Mouse (Mus musculus): Measurements from ENCODE around the gene Tgfbr2. TPM values are rescaled to one million over a fixed set of nuclear protein-coding genes. Genes with fewer than 3 reads are reported as not detected.

Tgfbr2 gene
- polyA plus RNA-seq, 1 experiment from 2014 or later, result 6.9 TPM

DNA sequence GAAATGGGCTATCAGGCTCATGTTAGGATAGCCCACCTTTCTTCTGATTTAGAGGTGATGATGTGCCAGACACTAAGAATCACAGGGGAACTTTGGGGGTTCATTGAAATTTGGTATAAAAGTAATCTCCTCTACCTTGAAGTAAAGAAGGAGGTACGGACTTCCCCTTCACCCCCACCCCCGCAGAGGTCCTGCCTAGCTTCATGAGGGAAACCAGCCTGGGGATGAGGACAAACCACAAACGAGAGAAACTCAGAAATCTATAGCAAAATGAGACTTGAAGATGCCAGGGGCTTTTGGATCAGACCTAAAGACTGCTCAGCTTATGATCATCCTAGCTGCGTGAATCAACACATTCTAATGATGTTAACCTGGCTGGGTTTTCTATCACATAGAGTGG, 14.7 kb upstream of the Tgfbr2 start:
- Histone ChIP-seq H3K9ac (no peak overlapping the region), H3K36me3 (no peaks in the 10 kb centered on the region), H3K27ac (no peak overlapping the region), H3K9me3 (replicated peaks) (no peaks in the 10 kb centered on the region), H3K4me1 (peaks cover 17% of the 10 kb centered on the region), H3K4me2 (no peak overlapping the region), H3K4me3 (no peak overlapping the region), H3K27me3 (replicated peaks) (no peaks in the 10 kb centered on the region)
- no peak for ATAC-seq
- WGBS (ENCODE audit: insufficient replicate concordance), result 57% methylated on average over 4 of the region's 4 CpGs

DNA sequence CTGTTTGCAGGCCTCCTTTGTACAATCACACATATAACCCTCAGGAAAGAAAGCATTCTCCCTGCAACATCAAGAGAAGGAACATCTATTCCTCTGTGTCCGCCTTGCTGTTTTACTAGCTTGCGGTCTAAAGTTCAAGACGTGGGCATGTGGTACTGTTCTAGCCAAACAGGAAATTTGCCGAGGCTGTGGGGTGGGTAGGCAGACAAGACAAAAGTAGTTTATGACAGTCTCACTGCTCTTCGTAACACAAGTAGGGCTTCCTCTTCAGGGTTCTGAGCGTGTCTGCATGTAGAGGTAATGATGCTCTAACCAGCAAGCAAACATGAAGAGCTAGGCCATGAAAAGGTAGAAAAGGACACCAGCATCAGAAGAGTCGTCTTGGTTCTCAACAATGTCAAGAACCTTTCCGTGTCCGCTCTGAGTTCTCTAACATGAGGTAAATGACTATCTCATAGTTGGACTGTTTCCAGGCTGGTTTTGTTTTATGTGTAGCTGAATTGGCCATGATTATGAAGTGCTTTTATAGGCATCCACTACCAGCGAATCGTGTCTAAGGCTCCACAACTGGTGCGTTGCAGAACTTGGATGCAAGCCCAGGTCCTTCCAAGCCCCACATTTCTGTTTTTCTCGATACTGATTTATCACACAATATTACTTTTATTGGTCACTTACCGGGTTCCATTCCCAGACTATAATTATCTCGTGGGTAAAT, 13.9 kb upstream of the Tgfbr2 start:
- ATAC-seq, result no peak
- 71% methylated on average over 15 of the region's 15 CpGs for WGBS (ENCODE audit: insufficient replicate concordance)

DNA sequence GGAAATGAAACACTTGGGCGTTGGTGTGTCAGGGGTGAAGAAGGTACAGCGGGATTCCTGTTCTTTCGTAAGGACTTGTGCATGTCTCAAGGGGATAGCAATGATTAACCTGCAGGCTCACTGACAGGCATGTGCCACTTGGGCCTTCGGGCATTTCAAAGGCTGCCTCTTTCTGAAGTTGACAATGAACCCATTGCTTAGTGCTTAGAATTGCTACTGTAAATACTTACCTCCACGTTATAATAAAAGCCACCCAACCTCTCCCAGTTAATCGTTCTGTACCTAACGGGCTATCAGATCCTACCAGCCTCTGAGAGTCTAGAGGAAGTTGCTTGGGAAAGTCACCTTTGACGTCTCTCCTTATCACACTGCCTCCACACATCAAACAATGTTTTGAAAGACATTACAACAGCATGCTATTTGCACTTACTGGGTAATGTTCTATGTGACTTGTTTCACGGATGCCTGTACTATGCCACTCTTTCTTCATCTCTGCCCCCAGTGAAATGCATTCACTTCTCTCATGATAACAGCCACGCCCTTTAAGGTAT, 12.1 kb upstream of the Tgfbr2 start:
- no peak overlapping the region for H3K4me2 ChIP-seq
- no peaks in the 10 kb centered on the region for H3K36me3 ChIP-seq
- no peaks in the 10 kb centered on the region for H3K27me3 ChIP-seq (replicated peaks)
- no peak for ATAC-seq
- H3K4me3 ChIP-seq, result no peak overlapping the region
- no peak overlapping the region for H3K9ac ChIP-seq
- WGBS (ENCODE audit: insufficient replicate concordance), result 47% methylated on average over 10 of the region's 10 CpGs
- H3K27ac ChIP-seq, result no peak overlapping the region
- no peaks in the 10 kb centered on the region for H3K9me3 ChIP-seq (replicated peaks)
- 0 out of 2 replicates have a peak, but pooled peaks cover 8% of the 10 kb centered on the region for H3K4me1 ChIP-seq

More for the DNA sequence above, 13.9 kb upstream of the Tgfbr2 start:
- no peaks in the 10 kb centered on the region for H3K27me3 ChIP-seq (replicated peaks)
- no peak overlapping the region for H3K9ac ChIP-seq
- no peaks in the 10 kb centered on the region for H3K9me3 ChIP-seq (replicated peaks)
- H3K4me2 ChIP-seq, result no peak overlapping the region
- H3K36me3 ChIP-seq, result no peaks in the 10 kb centered on the region
- H3K4me3 ChIP-seq, result no peak overlapping the region
- H3K27ac ChIP-seq, result no peak overlapping the region
- H3K4me1 ChIP-seq, result peaks cover 17% of the 10 kb centered on the region

DNA sequence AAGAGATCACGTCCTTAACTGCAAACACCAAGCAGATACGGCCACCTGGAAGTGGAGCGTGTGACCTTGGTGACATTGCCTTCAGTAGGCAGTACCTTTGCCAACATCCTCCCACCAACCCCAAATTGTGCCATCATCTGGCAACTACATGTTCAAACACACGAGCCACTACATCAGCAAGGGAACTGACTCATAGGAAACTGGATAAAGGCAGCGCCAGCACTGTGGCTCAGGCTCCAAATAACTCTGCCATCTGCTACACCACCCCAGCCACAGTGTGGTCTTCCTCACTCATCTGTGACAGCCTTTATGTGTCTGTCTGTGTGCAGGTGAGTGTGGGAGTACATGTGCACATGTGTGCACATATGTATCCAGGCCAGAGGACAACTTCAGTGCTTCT, 9.7 kb upstream of the Tgfbr2 start:
- H3K27me3 ChIP-seq (replicated peaks), result no peaks in the 10 kb centered on the region
- no peak overlapping the region for H3K27ac ChIP-seq
- H3K4me1 ChIP-seq, result 0 out of 2 replicates have a peak, but pooled peaks cover 8% of the 10 kb centered on the region
- no peak overlapping the region for H3K4me2 ChIP-seq
- no peak for ATAC-seq
- no peak overlapping the region for H3K4me3 ChIP-seq
- WGBS (ENCODE audit: insufficient replicate concordance), result 67% methylated on average over 5 of the region's 5 CpGs
- no peak overlapping the region for H3K9ac ChIP-seq
- H3K9me3 ChIP-seq (replicated peaks), result no peaks in the 10 kb centered on the region
- no peaks in the 10 kb centered on the region for H3K36me3 ChIP-seq

DNA sequence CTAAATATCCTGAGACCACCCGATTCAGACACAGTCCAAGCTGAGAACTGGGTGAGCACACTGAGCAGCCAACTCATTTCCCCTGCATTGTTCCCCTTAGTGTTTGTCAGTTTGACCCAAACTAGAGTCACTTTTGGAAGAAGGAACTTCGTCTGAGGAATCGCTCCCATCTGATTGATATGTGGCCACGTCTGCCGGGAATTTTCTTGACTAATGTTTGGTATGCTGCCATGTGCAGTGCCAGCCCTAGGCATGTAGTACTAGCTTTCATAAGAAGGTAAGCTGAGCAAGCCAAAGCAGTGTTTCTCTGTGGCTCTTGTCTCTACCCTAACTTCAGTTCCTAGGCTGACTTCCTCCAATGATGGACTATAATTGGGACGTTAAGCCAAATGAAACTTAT, 7.9 kb upstream of the Tgfbr2 start:
- Histone ChIP-seq H3K27me3 (replicated peaks) (no peaks in the 10 kb centered on the region), H3K36me3 (no peaks in the 10 kb centered on the region), H3K9me3 (replicated peaks) (no peaks in the 10 kb centered on the region), H3K4me3 (no peak overlapping the region), H3K27ac (no peak overlapping the region), H3K4me1 (0 out of 2 replicates have a peak, but pooled peaks cover 8% of the 10 kb centered on the region), H3K4me2 (no peak overlapping the region), H3K9ac (no peak overlapping the region)
- 72% methylated on average over 6 of the region's 6 CpGs for WGBS (ENCODE audit: insufficient replicate concordance)
- ATAC-seq, result no peak

DNA sequence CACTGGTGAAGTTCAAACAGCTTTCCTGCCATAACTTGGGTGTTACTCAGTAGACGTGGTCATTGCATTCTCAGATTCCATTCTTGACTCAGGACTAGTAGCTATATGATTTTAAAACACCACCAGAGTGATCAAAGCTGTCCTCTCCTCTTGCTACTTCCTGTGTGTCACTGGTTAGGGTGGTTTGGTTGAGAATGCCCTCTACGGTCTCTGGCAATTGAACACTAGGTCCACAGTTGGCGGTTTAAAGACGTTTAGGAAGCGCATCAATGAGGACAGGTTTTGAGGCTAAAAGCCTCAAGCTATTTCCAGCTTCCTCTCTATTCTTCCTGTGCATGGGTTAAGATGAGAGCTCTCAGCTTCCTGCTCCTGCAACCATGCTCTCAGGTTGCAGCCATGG, 6.4 kb upstream of the Tgfbr2 start:
- Histone ChIP-seq H3K4me3 (no peak overlapping the region), H3K9me3 (replicated peaks) (no peaks in the 10 kb centered on the region), H3K4me1 (no peaks in the 10 kb centered on the region), H3K4me2 (no peak overlapping the region), H3K27ac (no peak overlapping the region), H3K36me3 (no peaks in the 10 kb centered on the region), H3K27me3 (replicated peaks) (no peaks in the 10 kb centered on the region), H3K9ac (no peak overlapping the region)
- 70% methylated on average over 5 of the region's 5 CpGs for WGBS (ENCODE audit: insufficient replicate concordance)
- ATAC-seq, result no peak

DNA sequence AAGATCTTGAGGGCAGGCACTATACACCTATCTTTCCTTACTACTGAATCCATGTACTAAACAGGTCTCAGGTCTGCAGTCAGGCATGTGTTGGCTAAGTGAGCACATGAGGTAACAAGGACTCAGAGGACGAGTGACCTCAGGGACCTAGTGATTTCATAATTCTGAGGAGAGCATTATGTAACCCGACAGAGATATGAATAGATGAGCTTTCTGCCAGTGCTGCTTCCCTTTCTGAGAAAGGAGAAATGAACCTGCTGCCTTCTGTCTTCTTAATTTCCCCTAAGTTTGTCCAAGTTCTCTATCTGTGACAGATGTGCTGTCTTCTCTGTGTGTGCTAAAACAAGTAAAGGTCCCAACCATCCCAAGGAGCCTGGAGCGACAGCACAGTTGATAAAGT, 3.0 kb upstream of the Tgfbr2 start:
- Histone ChIP-seq H3K27me3 (replicated peaks) (peaks cover 6% of the 10 kb centered on the region; the same call in 1 of the 2 replicates), H3K36me3 (no peaks in the 10 kb centered on the region), H3K9ac (no peak overlapping the region), H3K27ac (no peak overlapping the region), H3K4me3 (no peak overlapping the region), H3K9me3 (replicated peaks) (no peaks in the 10 kb centered on the region), H3K4me2 (no peak overlapping the region), H3K4me1 (peaks cover 16% of the 10 kb centered on the region; the same call in 1 of the 2 replicates)
- WGBS (ENCODE audit: insufficient replicate concordance), result 27% methylated on average over 3 of the region's 3 CpGs
- no peak for ATAC-seq

DNA sequence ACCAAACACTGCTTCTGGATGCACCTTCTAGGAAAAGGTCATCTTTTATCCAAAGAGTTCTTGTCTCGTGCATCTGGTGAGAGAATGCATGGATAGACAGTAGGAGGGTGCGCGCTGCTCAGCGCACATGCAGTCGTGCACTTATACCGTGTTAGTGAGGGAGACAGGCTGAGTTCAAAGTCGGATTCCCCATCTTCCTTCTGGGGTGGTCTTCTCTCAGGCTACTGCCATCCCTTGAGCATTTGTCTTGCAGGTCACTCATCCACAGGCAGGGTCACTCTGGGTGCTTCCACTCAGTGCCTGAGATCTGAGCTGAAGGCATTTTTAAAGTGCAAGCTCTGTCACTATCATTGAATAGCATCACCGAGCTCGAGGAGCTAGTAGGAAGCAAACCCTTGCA, 1.9 kb upstream of the Tgfbr2 start:
- whole genome bisulfite sequencing (ENCODE audit: insufficient replicate concordance), result 77% methylated on average over 9 of the region's 9 CpGs
- H3K4me3 ChIP-seq, result no peak overlapping the region
- ATAC-seq, result no peak
- no peaks in the 10 kb centered on the region for H3K36me3 ChIP-seq
- H3K9me3 ChIP-seq (replicated peaks), result no peaks in the 10 kb centered on the region
- no peak overlapping the region for H3K9ac ChIP-seq
- H3K27ac ChIP-seq, result no peak overlapping the region
- peaks cover 19% of the 10 kb centered on the region; the same call in 1 of the 2 replicates for H3K4me1 ChIP-seq
- no peak overlapping the region for H3K4me2 ChIP-seq
- H3K27me3 ChIP-seq (replicated peaks), result peaks cover 6% of the 10 kb centered on the region; the same call in 1 of the 2 replicates

DNA sequence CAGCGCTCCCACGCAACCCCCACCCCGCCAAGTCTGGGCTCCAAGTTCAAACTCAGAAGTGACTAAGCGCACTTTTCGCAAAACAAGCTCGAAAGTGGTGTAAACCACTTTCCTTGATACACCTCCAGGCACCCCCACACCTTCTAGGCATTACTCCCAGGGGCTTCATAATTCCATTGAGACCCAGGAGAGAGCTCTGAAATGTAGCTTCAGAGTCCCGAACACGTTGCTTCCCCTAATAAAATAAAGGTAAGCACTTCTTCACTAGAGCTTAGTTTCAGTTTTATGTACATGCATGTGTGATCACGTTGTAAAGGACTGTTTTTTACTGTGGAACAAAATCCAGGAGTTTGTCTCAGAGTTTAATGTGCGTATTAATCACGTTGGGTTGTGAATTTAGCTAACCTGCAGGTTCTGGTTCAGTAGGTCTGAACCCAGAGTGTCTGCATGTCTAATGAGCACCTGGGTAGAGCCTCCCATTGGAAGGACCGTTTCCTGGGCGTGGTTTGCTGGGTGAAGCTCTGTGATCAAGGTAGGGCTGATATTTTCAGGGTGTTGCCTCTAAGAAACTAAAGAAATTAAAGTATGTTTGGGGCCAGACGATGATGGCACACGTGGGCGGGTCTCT, 442 bp upstream of the Tgfbr2 start:
- Histone ChIP-seq H3K27ac (peak overlapping the region; percentile 72), H3K27me3 (replicated peaks) (peaks cover 6% of the 10 kb centered on the region; the same call in 1 of the 2 replicates), H3K4me2 (peak overlapping the region; percentile 78), H3K4me1 (peaks cover 28% of the 10 kb centered on the region), H3K36me3 (no peaks in the 10 kb centered on the region), H3K4me3 (peak overlapping the region; percentile 65), H3K9ac (peak overlapping the region; percentile 74), H3K9me3 (replicated peaks) (no peaks in the 10 kb centered on the region)
- WGBS (ENCODE audit: insufficient replicate concordance), result 5% methylated on average over 16 of the region's 16 CpGs
- peak; percentile 62; the same call in 1 of the 2 replicates for ATAC-seq

DNA sequence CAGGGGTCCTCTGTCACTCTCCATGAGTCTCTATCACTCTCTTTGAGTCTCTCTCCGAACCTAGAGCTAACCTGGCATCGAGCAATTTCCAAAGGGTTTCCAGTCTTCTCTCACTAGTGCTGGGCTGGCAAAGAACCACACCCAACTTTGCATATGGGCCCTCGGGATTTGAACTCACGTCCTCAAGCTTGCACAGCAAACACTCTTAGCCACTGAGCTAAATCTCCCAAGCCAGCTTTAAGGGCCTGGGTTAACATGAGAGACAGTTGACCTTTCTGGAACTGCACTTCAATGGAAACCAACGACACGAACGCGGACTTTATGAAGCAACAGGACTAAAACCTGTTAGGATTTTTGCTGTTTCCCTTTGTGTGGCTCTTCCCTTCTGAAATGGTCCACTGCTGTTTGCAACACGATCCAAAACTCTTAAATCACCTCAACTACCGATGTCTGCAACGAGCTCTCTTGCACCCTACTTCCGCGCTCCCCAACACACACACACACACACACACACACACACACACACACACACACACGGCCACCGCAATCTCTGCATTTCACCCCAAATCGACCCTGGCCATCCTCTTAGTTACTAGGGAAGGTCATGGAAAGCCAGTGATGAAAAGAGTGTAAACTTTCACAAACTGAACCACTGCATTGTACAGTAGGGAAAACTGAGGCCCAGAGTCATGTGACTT, 1.5 kb downstream of the Tgfbr2 start:
- Histone ChIP-seq H3K9me3 (replicated peaks) (no peaks in the 10 kb centered on the region), H3K27ac (no peak overlapping the region), H3K27me3 (replicated peaks) (peaks cover 6% of the 10 kb centered on the region; the same call in 1 of the 2 replicates), H3K4me2 (peak overlapping the region; percentile 78), H3K4me3 (peak overlapping the region; percentile 65), H3K36me3 (no peaks in the 10 kb centered on the region), H3K4me1 (peaks cover 28% of the 10 kb centered on the region), H3K9ac (no peak overlapping the region; the same call in 1 of the 2 replicates)
- no peak for ATAC-seq
- WGBS (ENCODE audit: insufficient replicate concordance), result 73% methylated on average over 16 of the region's 16 CpGs

DNA sequence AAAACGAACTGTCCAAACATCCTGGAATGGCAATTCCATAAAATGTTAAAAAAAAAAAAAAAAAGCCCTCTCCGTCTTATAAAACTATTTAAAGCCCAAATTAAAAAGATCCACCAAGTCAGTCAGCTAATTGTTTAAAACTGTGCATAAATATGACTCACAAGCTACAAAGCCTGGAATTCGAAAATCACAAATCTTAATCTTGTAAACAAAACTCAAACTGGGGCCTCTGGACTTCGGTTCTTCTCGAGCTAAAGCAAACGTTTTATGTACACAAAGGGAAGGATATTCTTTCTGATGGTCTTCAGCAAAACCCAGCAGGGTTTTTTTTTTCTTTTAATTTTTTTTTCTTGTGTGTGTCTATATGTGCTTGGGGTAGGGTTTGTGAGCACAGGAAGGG, 2.1 kb downstream of the Tgfbr2 start:
- Histone ChIP-seq H3K4me3 (no peak overlapping the region), H3K4me2 (peak overlapping the region; percentile 78), H3K9me3 (replicated peaks) (no peaks in the 10 kb centered on the region), H3K4me1 (peaks cover 28% of the 10 kb centered on the region), H3K36me3 (no peaks in the 10 kb centered on the region), H3K27ac (no peak overlapping the region), H3K9ac (no peak overlapping the region), H3K27me3 (replicated peaks) (peaks cover 6% of the 10 kb centered on the region; the same call in 1 of the 2 replicates)
- ATAC-seq, result no peak
- WGBS (ENCODE audit: insufficient replicate concordance), result 58% methylated on average over 6 of the region's 6 CpGs

DNA sequence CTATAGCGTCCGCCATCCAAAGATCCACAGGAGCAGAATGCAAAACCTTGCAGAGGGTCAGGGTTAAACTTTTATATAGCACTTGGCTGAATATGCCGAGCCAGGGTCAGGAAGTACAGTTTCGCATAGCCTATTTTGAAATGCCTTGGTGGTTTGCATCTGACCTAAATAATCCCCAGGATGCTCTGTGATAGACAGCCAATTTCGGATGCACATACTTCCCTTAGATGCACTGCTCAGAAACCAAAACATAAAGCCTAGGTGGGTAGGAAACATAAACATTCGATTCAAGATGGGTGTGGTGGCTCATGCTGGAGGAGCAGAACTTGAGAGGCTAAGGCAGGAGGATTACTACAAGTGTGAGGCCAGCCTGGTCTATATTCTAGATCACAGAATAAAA, 6.1 kb downstream of the Tgfbr2 start:
- Histone ChIP-seq H3K36me3 (no peaks in the 10 kb centered on the region), H3K9me3 (replicated peaks) (no peaks in the 10 kb centered on the region), H3K27ac (no peak overlapping the region), H3K4me3 (no peak overlapping the region), H3K4me2 (no peak overlapping the region), H3K9ac (no peak overlapping the region), H3K4me1 (peaks cover 25% of the 10 kb centered on the region), H3K27me3 (replicated peaks) (no peaks in the 10 kb centered on the region; the same call in 1 of the 2 replicates)
- 60% methylated on average over 6 of the region's 6 CpGs for WGBS (ENCODE audit: insufficient replicate concordance)
- no peak for ATAC-seq
